Mouse (Mus musculus) embryonic facial prominence, embryonic 14.5 days (tissue): Measurements from ENCODE around the gene Slc35c2. TPM values are rescaled to one million over a fixed set of nuclear protein-coding genes. Genes with fewer than 3 reads are reported as not detected.

ENCODE experiments used
- ATAC-seq: fragments of 200-750 bp; cut with Nextera tagmentation; 2 replicates; pipeline ENCODE4 v1.8.0; 2017; ENCODE audit warnings: low read depth, moderate number of reproducible peaks, moderate TSS enrichment
- DNase-seq: peaks from one replicate; pipeline ENCODE4 v3.0.0-alpha.2; 2015; ENCODE audit warnings: low spot score
- H3K27ac ChIP-seq: fragments of 300-500 bp; sonication (generic); replicated peaks from 2 replicates; pipeline ENCODE4 v1.5.1; 2014; ENCODE audit warnings: low read depth, mild to moderate bottlenecking, low read length, moderate library complexity
- H3K27me3 ChIP-seq: fragments of 300-500 bp; sonication (generic); replicated peaks from 2 replicates; pipeline ENCODE4 v1.6.1; 2014; ENCODE audit warnings: low read length; ENCODE audit not compliant: control insufficient read depth, insufficient read depth
- H3K36me3 ChIP-seq: fragments of 300-500 bp; sonication (generic); 2 replicates; pipeline ENCODE4 v1.6.1; 2014; ENCODE audit warnings: low read length, mixed read lengths; ENCODE audit not compliant: control insufficient read depth, insufficient read depth
- H3K4me1 ChIP-seq: fragments of 300-500 bp; sonication (generic); 2 replicates; pipeline ENCODE4 v1.6.1; 2014; ENCODE audit warnings: antibody characterized with exemption, low read length; ENCODE audit not compliant: control insufficient read depth, insufficient read depth
- H3K4me2 ChIP-seq: fragments of 300-500 bp; sonication (generic); 2 replicates; pipeline ENCODE4 v1.6.1; 2014; ENCODE audit warnings: low read depth, mild to moderate bottlenecking, low read length, moderate library complexity, mixed read lengths
- H3K4me3 ChIP-seq: fragments of 300-500 bp; sonication (generic); 2 replicates; pipeline ENCODE4 v1.5.1; 2014; ENCODE audit warnings: low read depth, mild to moderate bottlenecking, low read length
- H3K9ac ChIP-seq: fragments of 300-500 bp; sonication (generic); 2 replicates; pipeline ENCODE4 v1.6.1; 2014; ENCODE audit warnings: low read depth, mild to moderate bottlenecking, low read length, moderate library complexity, mixed read lengths
- H3K9me3 ChIP-seq: fragments of 300-500 bp; sonication (generic); 2 replicates; pipeline ENCODE4 v1.6.1; 2016; ENCODE audit warnings: low read length; ENCODE audit not compliant: control insufficient read depth
- WGBS: fragments of 180-500 bp; shearing (Covaris S2); extraction: QIAGEN DNeasy Blood & Tissue Kit; methylation state at CpG from one replicate; pipeline ENCODE4 v1.1.7; 2014; 5-methylcytosine and 5-hydroxymethylcytosine counted together
- polyA plus RNA-seq: library from polyadenylated mRNA; unstranded; fragments of >200 nt; fragmentation: Nextera tagmentation; extraction: Ambion mirVana; gene quantifications from 2 replicates; pipeline ENCODE4 v1.2.1, GENCODE M21; 2014

Slc35c2 gene
- polyA plus RNA-seq, 1 experiment from 2014 or later = 45.6 TPM

- 94% methylated on average over 8 of the region's 8 CpGs for WGBS
- Histone ChIP-seq H3K9ac (no peak overlapping the region), H3K36me3 (peaks cover 91% of the 10 kb centered on the region), H3K4me1 (no peaks in the 10 kb centered on the region), H3K27me3 (no peaks in the 10 kb centered on the region), H3K27ac (no peak overlapping the region), H3K9me3 (no peaks in the 10 kb centered on the region), H3K4me2 (no peak overlapping the region), H3K4me3 (no peak overlapping the region)
- ATAC-seq (no peak), DNase-seq (no peak)
Measured at GRCm38 (mm10) chr2:165305438-165305837, 17.8 kb upstream of the Slc35c2 start.

- no peaks in the 10 kb centered on the region for H3K4me1 ChIP-seq
- H3K36me3 ChIP-seq = peaks cover 90% of the 10 kb centered on the region
- no peak for DNase-seq
- no peak for ATAC-seq
- H3K27me3 ChIP-seq = no peaks in the 10 kb centered on the region
- H3K9me3 ChIP-seq = no peaks in the 10 kb centered on the region
- no peak overlapping the region for H3K9ac ChIP-seq
- H3K4me2 ChIP-seq = no peak overlapping the region
- 86% methylated on average over 17 of the region's 19 CpGs for WGBS
- H3K4me3 ChIP-seq = no peak overlapping the region
- no peak overlapping the region for H3K27ac ChIP-seq
Measured at GRCm38 (mm10) chr2:165304819-165305218, 17.1 kb upstream of the Slc35c2 start.

- no peaks in the 10 kb centered on the region for H3K27me3 ChIP-seq
- WGBS = 89% methylated on average over 6 of the region's 6 CpGs
- ATAC-seq (no peak), DNase-seq (no peak)
- H3K4me1 ChIP-seq = no peaks in the 10 kb centered on the region
- H3K36me3 ChIP-seq = peaks cover 80% of the 10 kb centered on the region
- no peak overlapping the region for H3K4me3 ChIP-seq
- no peak overlapping the region for H3K4me2 ChIP-seq
- H3K9ac ChIP-seq = no peak overlapping the region
- H3K9me3 ChIP-seq = no peaks in the 10 kb centered on the region
- no peak overlapping the region for H3K27ac ChIP-seq
Measured at GRCm38 (mm10) chr2:165303354-165304012, 15.8 kb upstream of the Slc35c2 start.

DNA sequence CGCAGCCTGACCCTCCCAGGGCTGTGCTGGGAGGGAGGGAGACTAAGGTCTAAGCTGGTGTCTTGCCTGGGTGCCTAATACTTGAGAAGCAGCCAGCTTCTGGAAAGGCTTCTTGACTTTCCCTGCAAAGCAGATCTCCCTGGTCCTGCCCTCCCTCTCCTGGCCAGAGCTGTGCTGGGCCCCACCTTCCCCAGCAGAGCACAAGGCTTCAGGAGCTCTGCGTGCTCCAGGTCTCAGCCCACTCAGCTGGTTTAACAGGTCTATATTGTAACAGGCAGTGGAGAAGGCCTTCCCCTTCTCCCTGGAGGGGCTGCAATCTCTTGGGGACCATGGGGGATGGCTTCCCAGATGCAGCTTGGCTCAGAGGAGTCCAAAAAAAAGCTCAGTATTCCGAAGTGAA, 13.7 kb upstream of the Slc35c2 start:
- no peak overlapping the region for H3K4me3 ChIP-seq
- WGBS = 67% methylated on average over 3 of the region's 3 CpGs
- no peaks in the 10 kb centered on the region for H3K27me3 ChIP-seq
- H3K4me2 ChIP-seq = no peak overlapping the region
- H3K36me3 ChIP-seq = peaks cover 81% of the 10 kb centered on the region
- ATAC-seq (no peak), DNase-seq (no peak)
- no peaks in the 10 kb centered on the region for H3K9me3 ChIP-seq
- no peak overlapping the region for H3K9ac ChIP-seq
- H3K27ac ChIP-seq = no peak overlapping the region
- H3K4me1 ChIP-seq = no peaks in the 10 kb centered on the region

- no peak for ATAC-seq
- Histone ChIP-seq H3K36me3 (peaks cover 86% of the 10 kb centered on the region), H3K9ac (no peak overlapping the region), H3K9me3 (no peaks in the 10 kb centered on the region), H3K27ac (no peak overlapping the region), H3K4me2 (no peak overlapping the region), H3K4me3 (no peak overlapping the region), H3K27me3 (no peaks in the 10 kb centered on the region), H3K4me1 (no peaks in the 10 kb centered on the region)
- no peak for DNase-seq
- 93% methylated on average over 6 of the region's 6 CpGs for WGBS
Measured at GRCm38 (mm10) chr2:165300885-165301284, 13.2 kb upstream of the Slc35c2 start.

DNA sequence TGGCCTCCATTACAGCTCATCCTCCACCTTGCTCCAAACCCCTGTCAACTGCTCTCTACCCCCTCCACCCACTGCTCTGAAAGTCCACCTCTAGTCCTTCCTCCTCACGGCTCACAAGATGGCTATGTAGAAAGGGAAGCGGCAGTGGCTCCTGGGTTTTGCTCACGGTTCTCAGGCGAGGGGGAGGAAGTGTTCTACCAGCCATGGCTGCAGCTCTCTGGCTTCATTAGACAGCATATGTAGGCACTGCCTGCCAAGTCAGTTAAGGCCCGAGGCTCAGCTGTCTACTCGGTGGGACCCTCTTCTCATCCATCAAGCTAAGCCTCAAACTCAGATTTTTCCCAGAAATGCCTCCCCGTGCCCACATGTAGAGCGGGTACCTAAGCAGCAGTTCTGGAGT, 12.8 kb upstream of the Slc35c2 start:
- WGBS = 83% methylated on average over 8 of the region's 8 CpGs

DNA sequence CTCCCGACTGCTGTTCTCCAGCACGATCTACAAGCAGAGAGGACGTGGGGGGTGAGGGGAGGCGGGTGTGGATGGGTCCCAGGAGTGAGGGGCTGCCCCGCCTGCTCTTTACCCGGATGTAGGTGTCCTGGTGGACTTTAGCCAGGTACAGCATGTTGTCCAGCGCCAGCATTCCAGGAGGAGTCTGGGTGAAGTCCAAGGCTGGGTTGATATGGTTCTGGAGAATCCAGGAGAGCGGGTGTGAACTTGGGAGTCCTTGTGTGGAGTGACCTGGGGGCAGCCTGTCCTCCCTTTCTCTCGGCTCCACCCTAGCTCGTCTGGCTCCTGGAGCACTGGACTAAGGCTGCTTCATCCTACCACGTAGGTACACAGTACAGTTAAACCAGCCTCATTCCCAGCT, 9.8 kb upstream of the Slc35c2 start:
- Histone ChIP-seq H3K27me3 (no peaks in the 10 kb centered on the region), H3K9ac (no peak overlapping the region), H3K4me3 (no peak overlapping the region), H3K9me3 (no peaks in the 10 kb centered on the region), H3K27ac (no peak overlapping the region), H3K4me1 (no peaks in the 10 kb centered on the region), H3K4me2 (no peak overlapping the region), H3K36me3 (peaks cover 83% of the 10 kb centered on the region)
- DNase-seq (no peak), ATAC-seq (no peak)
- 95% methylated on average over 11 of the region's 11 CpGs for WGBS

More for the DNA sequence above, 12.8 kb upstream of the Slc35c2 start:
- H3K4me2 ChIP-seq = no peak overlapping the region
- peaks cover 86% of the 10 kb centered on the region for H3K36me3 ChIP-seq
- DNase-seq (no peak), ATAC-seq (no peak)
- H3K27me3 ChIP-seq = no peaks in the 10 kb centered on the region
- no peaks in the 10 kb centered on the region for H3K4me1 ChIP-seq
- no peaks in the 10 kb centered on the region for H3K9me3 ChIP-seq
- H3K4me3 ChIP-seq = no peak overlapping the region
- no peak overlapping the region for H3K27ac ChIP-seq
- H3K9ac ChIP-seq = no peak overlapping the region

- ATAC-seq (no peak), DNase-seq (no peak)
- H3K27ac ChIP-seq = no peak overlapping the region
- no peak overlapping the region for H3K4me3 ChIP-seq
- no peak overlapping the region for H3K9ac ChIP-seq
- H3K9me3 ChIP-seq = no peaks in the 10 kb centered on the region
- H3K4me2 ChIP-seq = no peak overlapping the region
- no peaks in the 10 kb centered on the region for H3K27me3 ChIP-seq
- 86% methylated on average over 18 of the region's 18 CpGs for WGBS
- no peaks in the 10 kb centered on the region for H3K4me1 ChIP-seq
- H3K36me3 ChIP-seq = peaks cover 82% of the 10 kb centered on the region
Measured at GRCm38 (mm10) chr2:165296571-165296970, 8.9 kb upstream of the Slc35c2 start.

DNA sequence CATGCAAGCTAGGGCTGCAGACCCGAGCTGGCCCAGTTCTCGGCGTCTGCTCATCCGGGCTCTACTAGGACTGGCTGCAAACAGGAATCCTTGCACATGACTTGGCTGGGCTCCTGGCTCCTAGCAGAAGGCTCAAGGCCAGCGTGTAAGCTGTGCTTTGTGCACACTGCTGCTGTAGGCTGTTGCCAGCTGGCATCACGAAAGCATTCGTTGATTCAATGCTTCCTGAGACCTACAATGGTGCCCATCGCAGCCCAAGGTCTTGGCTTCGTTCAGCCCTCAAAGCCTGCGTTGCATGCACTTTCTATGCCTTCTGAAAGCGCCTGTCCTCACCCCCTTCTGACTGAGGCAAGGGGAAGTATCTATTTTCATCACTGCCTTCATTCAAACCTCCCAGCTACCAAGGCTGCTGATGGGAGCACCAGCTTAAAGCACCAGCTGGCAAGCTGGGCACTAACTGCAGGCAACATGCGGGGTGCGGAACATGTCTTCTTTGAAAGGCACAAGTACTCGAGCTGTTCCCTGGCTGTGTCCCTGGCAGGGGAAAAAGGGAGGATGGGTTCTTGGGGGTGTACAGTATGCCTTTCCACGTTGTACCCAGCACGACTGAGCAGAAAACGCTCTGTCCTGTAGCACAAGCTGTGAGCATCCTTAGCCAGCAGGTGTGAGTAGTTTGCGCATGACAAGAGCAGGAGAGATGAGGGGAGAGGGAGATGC, 804 bp upstream of the Slc35c2 start:
- peak; percentile 83 for DNase-seq
- no peaks in the 10 kb centered on the region for H3K9me3 ChIP-seq
- H3K4me3 ChIP-seq = peak overlapping the region; percentile 73
- peak overlapping the region; percentile 86 for H3K4me2 ChIP-seq
- H3K9ac ChIP-seq = peak overlapping the region; percentile 73
- peak overlapping the region; percentile 84 for H3K27ac ChIP-seq
- H3K4me1 ChIP-seq = peaks cover 10% of the 10 kb centered on the region
- 68% methylated on average over 18 of the region's 18 CpGs for WGBS
- ATAC-seq = peak; percentile 69
- peaks cover 35% of the 10 kb centered on the region for H3K36me3 ChIP-seq
- H3K27me3 ChIP-seq = no peaks in the 10 kb centered on the region
